Mouse (Mus musculus): ENCODE measurements around the gene Taf5l. TPM values are rescaled to one million over a fixed set of nuclear protein-coding genes. Genes with fewer than 3 reads are reported as not detected.

The Taf5l gene
- polyA plus RNA-seq, 1 experiment from 2014 or later = 29.9 TPM

DNA sequence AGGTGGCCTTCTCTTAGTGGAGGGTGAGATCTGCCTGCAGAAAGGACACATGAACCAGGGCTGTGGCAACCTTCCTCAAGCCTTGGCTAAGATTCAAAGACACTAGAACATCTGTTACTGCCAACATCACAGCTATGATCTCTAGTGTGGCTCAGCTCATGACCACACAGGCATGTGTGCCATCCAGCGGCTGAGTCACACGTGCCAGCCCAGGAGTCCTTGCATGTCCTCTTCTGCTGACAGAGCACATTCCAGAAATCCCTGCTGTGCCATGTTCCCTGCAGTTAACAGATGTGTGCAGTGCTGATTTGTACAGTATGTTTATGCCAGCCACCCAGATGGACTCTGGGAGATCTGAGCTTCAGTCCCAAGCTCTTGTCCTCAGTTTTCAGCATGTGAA lies 21.6 kb downstream of the Taf5l start:
- Histone ChIP-seq H3K9me3 (ENCODE audit: control insufficient read depth, low read length) (no peaks in the 10 kb centered on the region), H3K4me2 (ENCODE audit: low read length) (no peak overlapping the region), H3K27ac (replicated peaks; ENCODE audit: low read depth, low read length) (no peak overlapping the region), H3K4me1 (ENCODE audit: control insufficient read depth, insufficient read depth, low read length) (no peaks in the 10 kb centered on the region), H3K9ac (replicated peaks; ENCODE audit: low read length) (no peak overlapping the region), H3K27me3 (ENCODE audit: control insufficient read depth, insufficient read depth, low read length) (no peaks in the 10 kb centered on the region), H3K4me3 (replicated peaks; ENCODE audit: low read depth, low read length) (no peak overlapping the region), H3K36me3 (ENCODE audit: control insufficient read depth, insufficient read depth, low read length) (peaks cover 76% of the 10 kb centered on the region)
- ATAC-seq (ENCODE audit: low FRiP score, low TSS enrichment) (no peak), DNase-seq (no peak)
- WGBS = 98% methylated on average over 2 of the region's 2 CpGs

DNA sequence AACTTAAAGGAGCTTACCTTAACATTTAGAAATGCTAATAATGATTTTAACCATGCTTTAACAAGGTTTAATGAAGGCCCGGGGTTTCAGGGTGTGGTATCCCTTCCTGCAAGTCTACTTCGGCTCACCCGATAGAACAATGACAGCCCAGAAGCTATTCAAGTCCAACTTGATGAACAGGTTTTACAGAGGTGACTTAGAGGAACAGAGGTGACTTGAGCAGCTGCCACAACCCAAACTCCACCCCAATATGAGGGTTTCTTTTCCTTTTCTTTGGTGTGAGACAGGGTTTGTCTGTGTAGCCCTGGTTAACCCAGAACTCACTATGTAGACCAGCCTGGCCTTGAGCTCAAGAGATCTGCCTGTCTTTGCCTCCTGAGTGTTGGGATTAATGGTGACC lies 27.2 kb downstream of the Taf5l start:
- Histone ChIP-seq H3K27ac (replicated peaks; ENCODE audit: low read depth, low read length) (no peak overlapping the region), H3K4me2 (ENCODE audit: low read length) (no peak overlapping the region), H3K9me3 (ENCODE audit: control insufficient read depth, low read length) (no peaks in the 10 kb centered on the region), H3K36me3 (ENCODE audit: control insufficient read depth, insufficient read depth, low read length) (peaks cover 37% of the 10 kb centered on the region), H3K4me3 (replicated peaks; ENCODE audit: low read depth, low read length) (no peak overlapping the region), H3K27me3 (ENCODE audit: control insufficient read depth, insufficient read depth, low read length) (no peaks in the 10 kb centered on the region), H3K4me1 (ENCODE audit: control insufficient read depth, insufficient read depth, low read length) (no peaks in the 10 kb centered on the region), H3K9ac (replicated peaks; ENCODE audit: low read length) (no peak overlapping the region)
- DNase-seq (no peak), ATAC-seq (ENCODE audit: low FRiP score, low TSS enrichment) (no peak)
- 94% methylated on average over 3 of the region's 3 CpGs for WGBS

- H3K27ac ChIP-seq (replicated peaks; ENCODE audit: low read depth, low read length) = no peak overlapping the region
- ATAC-seq (ENCODE audit: low FRiP score, low TSS enrichment) (no peak), DNase-seq (no peak)
- peaks cover 33% of the 10 kb centered on the region for H3K36me3 ChIP-seq (ENCODE audit: control insufficient read depth, insufficient read depth, low read length)
- no peaks in the 10 kb centered on the region for H3K9me3 ChIP-seq (ENCODE audit: control insufficient read depth, low read length)
- no peak overlapping the region for H3K4me3 ChIP-seq (replicated peaks; ENCODE audit: low read depth, low read length)
- 96% methylated on average over 5 of the region's 5 CpGs for WGBS
- H3K27me3 ChIP-seq (ENCODE audit: control insufficient read depth, insufficient read depth, low read length) = no peaks in the 10 kb centered on the region
- H3K9ac ChIP-seq (replicated peaks; ENCODE audit: low read length) = no peak overlapping the region
- H3K4me2 ChIP-seq (ENCODE audit: low read length) = no peak overlapping the region
- H3K4me1 ChIP-seq (ENCODE audit: control insufficient read depth, insufficient read depth, low read length) = no peaks in the 10 kb centered on the region
Measured at GRCm38 (mm10) chr8:123993597-123993996, 27.6 kb downstream of the Taf5l start.

DNA sequence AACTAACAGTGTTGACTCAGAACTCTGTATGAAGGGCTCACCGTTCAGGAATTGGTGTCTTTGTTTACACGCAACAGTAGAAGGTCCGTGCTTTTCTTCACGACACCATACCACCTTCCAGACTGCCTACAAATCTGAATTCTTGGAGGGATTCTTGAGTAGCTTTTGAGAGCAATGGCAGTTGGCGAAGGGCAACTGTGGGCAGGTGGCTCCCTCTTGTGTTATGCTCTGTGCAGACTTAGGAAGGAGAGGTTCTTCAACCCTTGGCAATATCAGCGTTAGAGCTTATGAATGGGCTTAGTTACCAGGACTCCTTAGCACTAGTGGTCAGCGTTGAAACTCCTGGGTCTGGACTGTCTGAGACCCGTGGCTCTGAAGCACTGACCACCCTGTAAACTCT lies 28.6 kb downstream of the Taf5l start:
- no peak overlapping the region for H3K4me3 ChIP-seq (replicated peaks; ENCODE audit: low read depth, low read length)
- no peaks in the 10 kb centered on the region for H3K9me3 ChIP-seq (ENCODE audit: control insufficient read depth, low read length)
- no peaks in the 10 kb centered on the region for H3K27me3 ChIP-seq (ENCODE audit: control insufficient read depth, insufficient read depth, low read length)
- H3K4me2 ChIP-seq (ENCODE audit: low read length) = no peak overlapping the region
- H3K4me1 ChIP-seq (ENCODE audit: control insufficient read depth, insufficient read depth, low read length) = no peaks in the 10 kb centered on the region
- WGBS = 85% methylated on average over 8 of the region's 8 CpGs
- no peak overlapping the region for H3K9ac ChIP-seq (replicated peaks; ENCODE audit: low read length)
- ATAC-seq (ENCODE audit: low FRiP score, low TSS enrichment) = no peak
- H3K27ac ChIP-seq (replicated peaks; ENCODE audit: low read depth, low read length) = no peak overlapping the region
- H3K36me3 ChIP-seq (ENCODE audit: control insufficient read depth, insufficient read depth, low read length) = peaks cover 24% of the 10 kb centered on the region
- DNase-seq = no peak

DNA sequence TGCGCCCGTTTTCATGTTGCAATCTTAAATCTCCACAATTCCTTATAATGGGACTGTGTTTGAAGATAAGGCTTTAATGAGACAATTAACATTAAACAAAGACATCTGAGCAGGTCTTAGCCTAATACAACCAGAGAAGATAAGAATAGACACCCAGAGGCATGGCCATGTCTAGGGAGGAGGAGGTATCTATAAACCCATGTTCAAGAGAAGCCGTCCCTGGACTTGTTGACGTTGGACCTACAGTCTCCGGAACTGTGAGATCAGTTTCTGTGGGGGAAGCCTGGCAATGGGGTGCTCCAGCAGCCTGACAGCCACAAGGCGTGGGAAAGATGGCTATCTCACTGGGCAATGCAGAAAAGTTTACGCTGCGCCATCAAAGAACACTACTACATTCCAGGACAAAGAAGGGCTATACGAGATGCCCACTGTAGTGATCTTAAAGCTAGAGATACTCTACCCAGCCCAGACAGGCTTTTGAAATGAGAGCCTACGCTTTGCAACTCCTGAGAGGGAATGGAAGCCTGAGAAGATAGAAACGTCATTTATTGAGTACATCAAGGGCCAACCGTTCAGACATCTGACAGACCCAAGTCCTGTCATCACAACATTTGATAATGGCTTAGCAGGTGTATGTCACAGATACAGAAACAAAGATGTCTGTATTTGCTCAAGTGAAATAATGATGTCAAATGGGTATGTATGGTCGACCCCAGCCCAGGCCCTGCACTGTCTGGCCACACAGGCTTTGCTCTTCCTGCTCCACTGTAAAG lies 30.7 kb downstream of the Taf5l start:
- no peak overlapping the region for H3K4me2 ChIP-seq (ENCODE audit: low read length)
- WGBS = 89% methylated on average over 13 of the region's 13 CpGs
- peaks cover 9% of the 10 kb centered on the region for H3K36me3 ChIP-seq (ENCODE audit: control insufficient read depth, insufficient read depth, low read length)
- no peaks in the 10 kb centered on the region for H3K9me3 ChIP-seq (ENCODE audit: control insufficient read depth, low read length)
- DNase-seq (no peak), ATAC-seq (ENCODE audit: low FRiP score, low TSS enrichment) (no peak)
- H3K4me1 ChIP-seq (ENCODE audit: control insufficient read depth, insufficient read depth, low read length) = no peaks in the 10 kb centered on the region
- no peaks in the 10 kb centered on the region for H3K27me3 ChIP-seq (ENCODE audit: control insufficient read depth, insufficient read depth, low read length)
- H3K4me3 ChIP-seq (replicated peaks; ENCODE audit: low read depth, low read length) = no peak overlapping the region
- H3K9ac ChIP-seq (replicated peaks; ENCODE audit: low read length) = no peak overlapping the region
- H3K27ac ChIP-seq (replicated peaks; ENCODE audit: low read depth, low read length) = no peak overlapping the region

GRCm38 (mm10) chr8:123989128-123989527 lies 32.1 kb downstream of the Taf5l start:
- H3K27ac ChIP-seq (replicated peaks; ENCODE audit: low read depth, low read length) = no peak overlapping the region
- H3K36me3 ChIP-seq (ENCODE audit: control insufficient read depth, insufficient read depth, low read length) = no peaks in the 10 kb centered on the region
- ATAC-seq (ENCODE audit: low FRiP score, low TSS enrichment) = no peak
- H3K4me1 ChIP-seq (ENCODE audit: control insufficient read depth, insufficient read depth, low read length) = no peaks in the 10 kb centered on the region
- no peak overlapping the region for H3K4me2 ChIP-seq (ENCODE audit: low read length)
- no peak for DNase-seq
- WGBS = 75% methylated on average over 7 of the region's 7 CpGs
- no peak overlapping the region for H3K4me3 ChIP-seq (replicated peaks; ENCODE audit: low read depth, low read length)
- no peaks in the 10 kb centered on the region for H3K27me3 ChIP-seq (ENCODE audit: control insufficient read depth, insufficient read depth, low read length)
- no peaks in the 10 kb centered on the region for H3K9me3 ChIP-seq (ENCODE audit: control insufficient read depth, low read length)
- H3K9ac ChIP-seq (replicated peaks; ENCODE audit: low read length) = no peak overlapping the region

DNA sequence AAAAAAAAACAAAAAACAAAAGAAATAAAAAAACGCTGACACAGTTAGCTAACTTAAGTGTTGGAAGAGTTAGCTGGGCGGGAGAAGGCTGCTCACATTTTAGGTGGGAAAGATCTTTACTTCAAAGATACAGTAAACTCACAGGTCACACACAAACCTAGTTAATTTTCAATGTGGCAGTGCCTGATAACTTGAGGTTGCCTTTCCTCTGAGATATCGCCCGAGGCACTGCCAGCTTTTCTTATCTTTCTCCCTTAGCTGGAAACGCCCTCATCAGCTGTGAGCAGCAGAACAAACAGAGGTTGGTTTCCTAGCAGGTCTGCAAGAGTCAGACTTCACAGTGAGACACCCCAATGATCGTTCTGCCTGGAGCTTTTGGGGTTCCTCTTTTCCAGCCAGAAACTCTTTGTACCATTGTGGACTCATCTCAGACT lies 32.6 kb downstream of the Taf5l start:
- 76% methylated on average over 6 of the region's 6 CpGs for WGBS
- Histone ChIP-seq H3K27me3 (ENCODE audit: control insufficient read depth, insufficient read depth, low read length) (no peaks in the 10 kb centered on the region), H3K4me2 (ENCODE audit: low read length) (no peak overlapping the region), H3K4me1 (ENCODE audit: control insufficient read depth, insufficient read depth, low read length) (no peaks in the 10 kb centered on the region), H3K9ac (replicated peaks; ENCODE audit: low read length) (no peak overlapping the region), H3K4me3 (replicated peaks; ENCODE audit: low read depth, low read length) (no peak overlapping the region), H3K9me3 (ENCODE audit: control insufficient read depth, low read length) (no peaks in the 10 kb centered on the region), H3K27ac (replicated peaks; ENCODE audit: low read depth, low read length) (no peak overlapping the region), H3K36me3 (ENCODE audit: control insufficient read depth, insufficient read depth, low read length) (no peaks in the 10 kb centered on the region)
- ATAC-seq (ENCODE audit: low FRiP score, low TSS enrichment) (no peak), DNase-seq (peak; percentile 15)

DNA sequence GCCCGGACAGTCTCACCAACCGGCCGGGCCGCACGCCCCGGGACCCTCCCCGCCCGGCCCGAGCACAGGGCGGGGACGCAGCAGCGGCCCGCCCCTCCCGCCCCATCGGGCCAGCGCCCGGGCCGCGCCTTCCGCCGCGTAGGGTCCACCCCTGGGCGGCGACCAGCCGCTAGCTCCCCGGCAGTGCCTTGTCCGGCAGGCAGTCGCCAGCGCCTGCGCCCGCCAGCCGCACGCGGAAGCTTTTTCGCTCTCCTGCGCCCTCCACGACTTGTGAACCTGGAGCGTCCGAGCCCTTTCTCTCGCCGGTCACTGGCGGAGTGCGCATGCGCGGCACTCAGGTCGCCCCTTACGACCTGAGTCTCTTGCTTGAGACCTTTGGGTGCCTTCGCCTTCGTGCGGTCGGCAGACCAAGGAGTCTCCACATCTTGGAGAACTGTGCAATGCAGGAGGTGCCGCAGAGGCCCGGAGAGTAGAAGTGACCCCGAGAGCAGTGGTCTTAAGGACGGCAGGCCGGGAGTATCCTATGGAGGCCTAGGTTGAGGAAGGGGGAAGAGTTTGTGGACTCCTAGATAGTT lies 38.3 kb downstream of the Taf5l start, which contains the start of gene Abcb10:
TSS of gene Abcb10 (minus strand) at position 297 of the 575 bp plus-strand sequence.
- H3K36me3 ChIP-seq (ENCODE audit: control insufficient read depth, insufficient read depth, low read length) = no peaks in the 10 kb centered on the region
- H3K27ac ChIP-seq (replicated peaks; ENCODE audit: low read depth, low read length) = peak within 1 kb of the TSS; percentile 77
- H3K4me1 ChIP-seq (ENCODE audit: control insufficient read depth, insufficient read depth, low read length) = peaks cover 13% of the 10 kb centered on the region
- H3K4me3 ChIP-seq (replicated peaks; ENCODE audit: low read depth, low read length) = peak within 1 kb of the TSS; percentile 79
- ATAC-seq (ENCODE audit: low FRiP score, low TSS enrichment) (peak; percentile 85), DNase-seq (peak; percentile 89)
- peak within 1 kb of the TSS; percentile 76 for H3K9ac ChIP-seq (replicated peaks; ENCODE audit: low read length)
- peak within 1 kb of the TSS; percentile 88 for H3K4me2 ChIP-seq (ENCODE audit: low read length)
- no peaks in the 10 kb centered on the region for H3K9me3 ChIP-seq (ENCODE audit: control insufficient read depth, low read length)
- WGBS = under 1% methylated on average over 56 of the region's 56 CpGs
- H3K27me3 ChIP-seq (ENCODE audit: control insufficient read depth, insufficient read depth, low read length) = no peaks in the 10 kb centered on the region
